Mouse (Mus musculus): Measurements from ENCODE around the gene Lmf2.

DNA sequence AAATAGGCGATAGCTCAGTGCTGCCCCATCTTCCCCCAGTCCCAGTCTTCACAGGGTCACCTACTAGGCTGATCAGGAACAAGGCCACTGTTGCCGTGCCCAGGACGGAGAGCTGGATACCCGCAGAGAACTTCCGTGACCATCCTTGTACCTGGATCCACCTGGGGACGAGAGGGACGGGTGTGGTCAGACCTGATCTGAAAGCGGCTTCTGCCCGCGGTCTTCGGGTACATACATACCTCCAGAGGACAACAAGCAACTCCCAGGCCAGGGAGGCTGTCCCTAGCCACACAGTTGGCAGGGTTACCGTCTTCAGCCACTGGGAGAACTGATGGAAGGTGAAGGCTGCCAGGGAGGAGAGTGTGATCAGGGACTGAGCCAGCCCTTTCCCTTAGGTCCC lies 2.7 kb downstream of the Lmf2 start:
- TF ChIP-seq CTCF (IDR thresholded peaks at IDR 0.05) (no peak), EP300 (IDR thresholded peaks at IDR 0.05) (no peak)
